Mouse (Mus musculus): ENCODE results near the gene Nfkb2. TPM values are rescaled to one million over a fixed set of nuclear protein-coding genes. Genes with fewer than 3 reads are reported as not detected.

Gene Nfkb2
- polyA plus RNA-seq, 1 experiment: 2.8 TPM

DNA sequence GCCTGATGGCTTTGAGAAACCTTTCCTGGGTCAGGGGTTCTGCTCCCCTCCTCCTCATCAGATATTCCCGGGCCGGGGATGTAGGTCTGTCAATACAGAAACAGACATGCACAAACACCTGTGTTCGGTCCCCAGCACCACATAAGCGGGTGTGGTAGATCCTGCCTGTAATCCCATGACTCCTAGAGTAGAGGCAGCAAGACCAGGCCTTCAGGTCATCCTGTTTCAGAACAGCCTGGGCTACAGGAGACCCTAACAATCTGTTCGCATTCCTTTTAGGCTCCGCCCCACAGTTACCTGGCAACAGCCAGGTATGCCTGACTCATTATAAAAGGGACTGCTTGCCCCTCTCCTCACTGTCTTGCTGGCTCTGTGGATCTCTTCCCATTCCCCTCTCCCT, 45.4 kb downstream of the Nfkb2 start:
- TF ChIP-seq POLR2A (IDR thresholded peaks at IDR 0.05; ENCODE audit: extremely low read depth, insufficient read depth, low read length) (no peak), CTCF (IDR thresholded peaks at IDR 0.05; ENCODE audit: extremely low read depth, insufficient read depth, low read length) (no peak)
- Histone ChIP-seq H3K4me3 (ENCODE audit: insufficient read depth, low read length) (peak overlapping the region; percentile 85), H3K27ac (ENCODE audit: insufficient read depth, low read length) (no peak overlapping the region), H3K4me1 (ENCODE audit: control insufficient read depth, insufficient read depth, low read length) (peaks cover 5% of the 10 kb centered on the region; the same call in 1 of the 2 replicates)

DNA sequence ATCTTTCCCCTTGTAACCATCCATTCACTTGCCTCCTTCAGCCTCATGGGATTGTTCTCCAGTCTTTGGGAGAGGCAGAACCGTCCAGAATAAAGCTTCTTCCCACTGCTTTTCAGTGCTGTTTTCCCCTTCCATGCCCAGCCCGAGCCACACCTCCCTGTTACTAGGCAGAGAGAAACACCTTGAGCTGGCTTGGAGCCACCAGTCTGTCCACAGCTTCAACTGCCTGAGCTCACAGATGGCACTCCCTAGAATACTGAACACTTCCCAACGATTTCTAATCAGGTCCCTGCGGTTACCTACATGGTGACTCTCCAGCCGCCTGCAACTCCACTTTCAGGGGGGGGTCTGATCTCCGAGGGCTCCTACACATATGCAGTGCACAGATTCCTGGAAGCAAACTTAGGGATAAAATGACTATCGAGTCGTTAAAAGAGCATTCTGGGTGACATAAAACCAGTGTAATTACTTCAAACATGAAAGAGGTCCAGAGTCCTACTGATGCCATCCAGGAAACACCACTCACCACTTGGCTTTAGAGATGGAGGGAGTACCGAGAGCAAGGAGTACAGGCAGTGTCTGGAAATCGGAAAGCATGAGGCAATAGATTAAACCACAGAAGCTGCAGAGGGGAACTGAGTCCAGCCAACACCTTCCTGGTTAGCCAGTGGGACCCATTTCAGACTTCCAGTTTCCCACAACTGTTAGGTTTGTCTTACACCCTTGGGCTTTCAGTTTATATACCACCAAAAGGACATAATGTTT, 46.2 kb downstream of the Nfkb2 start, which contains the start of gene 2310034G01Rik:
TSS of gene 2310034G01Rik (minus strand) at position 135 of the 765 bp plus-strand sequence.
- H3K4me1 ChIP-seq (ENCODE audit: control insufficient read depth, insufficient read depth, low read length): peaks cover 5% of the 10 kb centered on the region; the same call in 1 of the 2 replicates
- TF ChIP-seq POLR2A (IDR thresholded peaks at IDR 0.05; ENCODE audit: extremely low read depth, insufficient read depth, low read length): no peak
- peak within 1 kb of the TSS; percentile 61; the same call in 1 of the 2 replicates for H3K27ac ChIP-seq (ENCODE audit: insufficient read depth, low read length)
- H3K4me3 ChIP-seq (ENCODE audit: insufficient read depth, low read length): peak within 1 kb of the TSS; percentile 85

DNA sequence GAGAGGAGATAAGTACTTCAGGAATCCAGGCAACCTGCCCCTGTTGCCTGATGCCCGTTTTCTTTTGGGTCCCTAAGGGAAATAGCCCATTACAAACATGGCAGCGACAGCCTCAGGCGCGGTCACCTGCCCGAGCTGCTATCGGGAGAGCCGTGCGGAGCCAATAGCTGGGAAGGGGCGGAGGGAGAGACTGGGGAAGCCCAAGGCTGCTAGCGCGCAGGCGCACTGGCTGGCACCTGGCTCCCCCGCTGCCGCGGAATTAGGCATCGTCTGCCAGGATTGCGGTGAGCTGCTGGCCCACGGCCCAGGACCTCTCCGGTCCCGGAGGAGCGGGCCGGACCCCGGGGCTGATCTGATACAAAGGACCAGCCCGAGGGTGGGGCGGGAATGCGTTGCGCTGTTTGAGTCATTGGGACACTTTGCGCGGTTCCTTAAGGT, 52.6 kb downstream of the Nfkb2 start:
- Histone ChIP-seq H3K4me1 (ENCODE audit: control insufficient read depth, insufficient read depth, low read length) (no peaks in the 10 kb centered on the region), H3K27ac (ENCODE audit: insufficient read depth, low read length) (peak overlapping the region; percentile 61; the same call in 1 of the 2 replicates), H3K4me3 (ENCODE audit: insufficient read depth, low read length) (peak overlapping the region; percentile 67)
- no peak for TF ChIP-seq CTCF (IDR thresholded peaks at IDR 0.05; ENCODE audit: extremely low read depth, insufficient read depth, low read length)
- peak; percentile 78 for TF ChIP-seq POLR2A (IDR thresholded peaks at IDR 0.05; ENCODE audit: extremely low read depth, insufficient read depth, low read length)

GRCm38 (mm10) chr19:46357344-46358280, 53.5 kb downstream of the Nfkb2 start:
- Histone ChIP-seq H3K27ac (ENCODE audit: insufficient read depth, low read length) (no peak overlapping the region), H3K4me3 (ENCODE audit: insufficient read depth, low read length) (peak overlapping the region; percentile 67), H3K4me1 (ENCODE audit: control insufficient read depth, insufficient read depth, low read length) (no peaks in the 10 kb centered on the region)
- TF ChIP-seq CTCF (IDR thresholded peaks at IDR 0.05; ENCODE audit: extremely low read depth, insufficient read depth, low read length): no peak
- no peak for TF ChIP-seq POLR2A (IDR thresholded peaks at IDR 0.05; ENCODE audit: extremely low read depth, insufficient read depth, low read length)

- Histone ChIP-seq H3K27ac (ENCODE audit: insufficient read depth, low read length) (no peak overlapping the region), H3K4me3 (ENCODE audit: insufficient read depth, low read length) (no peak overlapping the region), H3K4me1 (ENCODE audit: control insufficient read depth, insufficient read depth, low read length) (no peaks in the 10 kb centered on the region)
- TF ChIP-seq POLR2A (IDR thresholded peaks at IDR 0.05; ENCODE audit: extremely low read depth, insufficient read depth, low read length) (no peak), CTCF (IDR thresholded peaks at IDR 0.05; ENCODE audit: extremely low read depth, insufficient read depth, low read length) (no peak)
Observed at GRCm38 (mm10) chr19:46358381-46358780, 54.3 kb downstream of the Nfkb2 start.

Other genes starting within 250 kb of the Nfkb2 start
- gene Nolc1, start 228.5 kb upstream of the Nfkb2 start, polyA plus RNA-seq (2012; rRNA removed): 37.5 and 38.3 TPM in 2 replicates
- gene Elovl3, start 172.4 kb upstream of the Nfkb2 start, polyA plus RNA-seq (2012; rRNA removed): not detected in 2 replicates
- gene Pitx3, start 156.0 kb upstream of the Nfkb2 start, polyA plus RNA-seq (2012; rRNA removed): 0.06 TPM in 1 of 2 replicates, not detected in the other
- 68.7 and 74.1 TPM in 2 replicates for gene Gbf1, start 151.8 kb upstream of the Nfkb2 start, polyA plus RNA-seq (2012; rRNA removed)
- gene Psd, start 22.8 kb downstream of the Nfkb2 start, polyA plus RNA-seq (2012; rRNA removed): 617 and 701 TPM in 2 replicates
- 42.8 and 42.9 TPM in 2 replicates for gene Fbxl15, start 23.9 kb downstream of the Nfkb2 start, polyA plus RNA-seq (2012; rRNA removed)
- gene Cuedc2, start 34.4 kb downstream of the Nfkb2 start, polyA plus RNA-seq (2012; rRNA removed): 233 and 235 TPM in 2 replicates
- 35.9 and 40.5 TPM in 2 replicates for gene Mfsd13a, start 36.8 kb downstream of the Nfkb2 start, polyA plus RNA-seq (2012; rRNA removed)
- gene 2310034G01Rik, start 46.0 kb downstream of the Nfkb2 start, polyA plus RNA-seq (2012; rRNA removed): 1.7 and 2.4 TPM in 2 replicates
- 183 and 188 TPM in 2 replicates for gene Actr1a, start 91.4 kb downstream of the Nfkb2 start, polyA plus RNA-seq (2012; rRNA removed)
- 9.5 and 10.0 TPM in 2 replicates for gene Sufu, start 92.6 kb downstream of the Nfkb2 start, polyA plus RNA-seq (2012; rRNA removed)
- gene Trim8, start 197.4 kb downstream of the Nfkb2 start, polyA plus RNA-seq (2012; rRNA removed): 44.7 and 47.1 TPM in 2 replicates

Data from cortical plate, adult 2 months (tissue).